Mouse (Mus musculus) liver (tissue): ENCODE measurements around the gene Nme4.
"Not testable (repeated sequence)": the region's sequence is repeated elsewhere in the genome, so short reads cannot be mapped to it uniquely, and the experiment has no call there.

ENCODE experiments used
- DNase-seq: peaks from one replicate; pipeline ENCODE4 v3.0.0-alpha.2; 2020; ENCODE audit warnings: mixed read lengths

The Nme4 gene

DNA sequence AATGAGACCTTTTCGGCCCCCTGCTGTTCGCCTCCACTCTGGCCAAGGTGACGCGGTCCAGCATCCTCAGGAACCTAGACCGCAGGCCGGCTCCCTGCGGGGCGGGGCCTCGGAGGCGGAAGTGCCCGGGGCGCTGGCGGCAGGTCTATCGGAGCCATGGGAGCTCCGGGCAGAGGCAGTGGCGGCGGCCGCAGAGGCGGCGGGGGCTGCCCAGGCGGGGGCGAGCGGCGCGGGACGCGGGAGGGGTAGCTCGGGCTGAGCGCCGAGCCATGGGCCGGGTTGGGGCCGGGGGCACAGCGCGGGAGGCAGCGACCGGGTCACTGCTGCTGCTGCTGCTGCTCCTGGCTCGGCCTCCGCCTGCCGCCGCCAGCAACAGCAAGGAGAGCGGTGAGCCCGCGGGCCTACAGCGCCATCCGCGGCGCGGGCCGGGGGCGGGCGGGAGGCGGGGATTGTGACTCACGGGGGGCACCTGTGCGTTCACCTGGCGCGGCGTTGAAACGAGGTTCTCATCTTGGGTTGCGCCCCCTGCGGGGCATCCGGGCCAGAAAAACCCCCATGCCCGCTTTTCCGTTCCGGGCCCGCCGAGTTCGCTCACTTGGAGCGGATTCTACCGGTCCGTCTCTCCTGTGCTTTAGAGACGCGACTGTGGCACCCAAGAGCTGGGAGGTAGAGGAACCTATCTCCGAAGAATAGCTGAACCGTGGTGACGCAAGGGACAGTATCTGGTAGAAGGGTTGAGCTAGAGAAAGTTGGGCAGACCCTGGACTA lies 18.0 kb upstream of the Nme4 start, which contains the start of gene Tmem8:
Tmem8 (plus strand) TSS at position 119 of the 768 bp plus-strand sequence.
- DNase-seq = peak; percentile 77

DNA sequence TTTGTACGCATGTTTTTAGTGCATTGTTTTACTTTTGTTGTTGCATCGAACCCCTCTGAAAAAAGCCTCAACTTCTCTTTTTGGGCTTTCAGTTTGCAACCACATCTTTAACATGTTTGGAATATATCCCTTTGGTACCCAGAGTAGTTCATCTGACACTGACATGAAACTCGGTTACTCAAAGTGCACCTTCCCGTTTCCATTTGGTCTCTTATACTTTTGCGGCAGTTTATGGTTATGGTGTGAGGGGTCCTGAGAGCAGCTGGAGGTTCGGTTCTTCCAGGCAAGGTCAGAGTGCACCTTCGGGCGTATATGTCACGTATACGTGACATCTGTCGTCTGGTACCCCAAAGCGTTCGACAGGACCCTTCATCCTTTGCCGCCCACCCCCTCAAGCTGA lies 17.3 kb upstream of the Nme4 start:
- no peak for DNase-seq

DNA sequence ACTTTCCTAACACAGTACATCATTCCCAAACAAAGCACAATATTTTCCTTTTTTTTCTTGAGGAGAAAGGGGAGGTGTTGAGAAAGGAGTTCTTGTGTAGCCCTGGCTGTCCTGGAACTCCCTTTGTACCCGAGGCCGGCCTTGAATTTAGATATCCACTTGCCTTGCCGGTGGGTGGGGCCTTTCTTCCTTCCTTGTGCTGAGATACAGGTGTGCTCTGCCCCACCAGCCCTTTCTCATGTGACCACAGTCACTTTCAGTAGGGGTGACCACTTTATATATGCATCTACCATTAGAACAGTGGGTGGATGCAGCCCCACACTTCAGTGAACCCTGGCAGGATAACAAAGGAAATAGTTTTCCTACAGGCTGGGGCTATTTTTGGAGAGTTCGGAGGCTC lies 16.3 kb upstream of the Nme4 start:
- DNase-seq = no peak

DNA sequence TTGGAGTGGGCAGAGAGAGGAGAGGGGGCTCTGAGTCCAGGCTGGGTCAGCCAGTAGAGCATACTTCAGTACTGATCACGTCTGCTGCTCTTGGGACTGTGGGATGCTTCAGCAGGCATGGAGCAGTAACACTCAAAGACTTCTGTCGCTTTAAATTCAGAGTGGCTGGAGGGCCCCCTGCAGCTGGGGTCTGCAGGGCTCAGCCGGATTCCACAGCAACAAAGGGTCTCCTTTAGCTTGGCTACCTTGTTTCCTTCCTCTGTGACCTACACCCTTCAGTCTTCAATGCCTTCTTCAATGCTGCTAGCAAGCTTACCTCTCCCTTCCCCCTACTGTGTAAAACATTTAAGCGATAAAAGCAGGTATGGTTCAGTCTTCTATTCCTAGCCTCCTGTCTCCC lies 15.6 kb upstream of the Nme4 start:
- no peak for DNase-seq

DNA sequence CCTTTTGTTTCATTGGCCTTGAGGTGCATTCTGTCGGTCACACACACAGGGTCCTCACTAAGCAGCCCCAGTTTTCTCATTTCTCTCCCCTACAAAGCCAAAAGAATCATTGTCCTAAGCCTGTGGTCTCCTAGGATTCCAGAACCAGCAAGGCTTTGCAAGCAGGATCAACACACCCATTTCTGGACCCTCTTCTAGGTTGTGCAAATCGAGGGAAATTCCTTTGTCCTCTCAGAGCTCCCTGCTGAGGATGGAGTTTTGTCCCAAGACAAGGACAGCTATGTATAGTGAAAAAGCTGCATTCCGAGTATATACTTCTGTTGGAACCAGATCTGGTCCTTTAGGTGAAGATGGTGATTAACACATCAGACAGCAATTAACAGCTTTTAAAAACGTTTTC lies 14.8 kb upstream of the Nme4 start:
- DNase-seq = no peak

DNA sequence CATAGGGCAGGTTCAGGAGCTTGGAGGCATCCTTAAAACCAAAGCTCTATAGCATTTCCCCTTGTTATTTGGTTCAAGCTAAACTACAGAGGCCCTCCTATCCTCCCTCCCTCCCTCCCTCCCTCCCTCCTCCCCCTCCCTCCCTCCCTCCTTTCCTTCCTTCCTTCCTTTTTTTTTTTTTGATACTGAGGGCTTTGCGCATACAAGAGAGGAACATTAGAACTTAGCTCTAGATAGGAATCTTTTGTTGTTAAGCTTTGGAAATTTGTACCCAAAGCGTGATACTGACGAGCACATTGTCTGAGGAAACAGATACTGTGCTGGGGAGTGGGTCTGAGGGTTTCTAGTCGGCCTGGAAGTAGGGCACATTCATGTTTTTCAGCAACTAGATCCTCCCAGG lies 10.2 kb upstream of the Nme4 start:
- no peak for DNase-seq

DNA sequence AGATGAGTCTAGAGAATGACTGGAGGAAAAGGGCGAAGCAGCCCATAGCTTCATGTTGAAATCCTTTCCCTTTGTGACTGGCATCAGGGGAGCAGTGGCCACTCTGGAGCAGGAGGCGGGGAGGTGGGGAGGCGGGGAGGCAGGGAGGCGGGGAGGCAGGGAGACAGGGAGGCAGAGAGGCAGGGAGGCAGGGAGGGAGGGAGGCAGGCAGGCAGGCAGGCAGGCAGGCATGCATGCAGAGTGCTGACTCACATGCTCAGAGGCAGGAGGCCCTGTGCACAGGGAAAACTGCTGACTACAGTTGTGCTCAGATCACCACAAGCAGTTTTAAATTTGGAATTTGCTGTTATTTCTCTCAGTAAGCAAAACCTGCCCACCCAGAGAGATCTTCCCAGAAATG lies 6.1 kb upstream of the Nme4 start:
- DNase-seq = peak; percentile 69

DNA sequence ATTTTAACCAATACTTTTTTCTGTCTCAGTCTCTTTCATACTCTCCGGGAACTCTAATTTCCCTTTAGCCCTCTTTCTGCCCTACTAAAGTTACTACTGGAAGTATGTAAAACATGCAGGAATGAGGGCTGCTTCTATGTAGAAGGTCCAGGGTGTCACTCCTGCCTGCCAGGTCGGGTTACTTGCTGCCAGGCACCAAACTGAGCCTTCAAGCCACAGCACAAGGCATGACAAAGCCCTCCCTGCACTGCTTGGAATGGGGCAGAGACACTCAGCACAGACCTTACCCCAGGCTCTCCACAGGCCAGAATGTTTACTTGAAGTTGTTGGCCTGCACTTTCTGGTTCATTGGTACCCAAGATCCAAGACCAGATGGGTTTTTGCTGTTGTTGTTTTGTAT lies 4.8 kb upstream of the Nme4 start:
- no peak for DNase-seq

DNA sequence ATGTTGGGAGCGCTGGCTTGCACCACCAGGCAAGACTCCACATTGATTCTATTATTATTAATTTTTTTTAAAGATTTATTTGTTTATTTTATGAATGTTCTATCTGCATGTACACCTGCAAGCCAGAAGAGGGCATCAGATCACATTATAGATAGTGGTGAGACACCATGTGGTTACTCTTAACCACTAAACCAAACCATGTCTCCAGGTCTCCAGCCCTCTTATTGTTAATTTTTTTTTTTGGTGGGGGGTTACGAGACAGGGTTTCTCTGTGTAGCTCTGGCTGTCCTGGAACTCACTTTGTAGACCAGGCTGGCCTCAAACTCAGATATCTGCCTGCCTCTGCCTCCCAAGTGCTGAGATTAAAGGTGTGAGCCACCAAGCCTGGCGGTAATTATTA lies 3.9 kb upstream of the Nme4 start:
- DNase-seq = not testable (repeated sequence)

DNA sequence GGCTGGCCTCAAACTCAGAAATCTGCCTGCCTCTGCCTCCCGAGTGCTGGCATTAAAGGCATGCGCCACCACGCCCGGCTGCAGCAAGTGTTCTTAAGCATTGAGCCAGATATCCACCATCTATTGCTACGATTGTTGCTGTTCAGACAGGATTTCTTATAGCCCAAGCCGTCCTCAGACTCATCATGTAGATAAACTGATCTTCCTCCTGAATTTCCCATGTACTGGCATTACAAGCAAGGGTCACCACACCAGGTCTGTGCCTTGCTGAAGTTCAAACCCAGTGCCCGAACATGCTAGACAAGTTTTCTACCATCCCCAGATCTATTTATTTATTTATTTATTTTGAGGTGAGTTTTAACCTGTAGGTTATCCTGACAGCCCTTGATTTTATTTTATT lies 3.1 kb upstream of the Nme4 start:
- DNase-seq = no peak

DNA sequence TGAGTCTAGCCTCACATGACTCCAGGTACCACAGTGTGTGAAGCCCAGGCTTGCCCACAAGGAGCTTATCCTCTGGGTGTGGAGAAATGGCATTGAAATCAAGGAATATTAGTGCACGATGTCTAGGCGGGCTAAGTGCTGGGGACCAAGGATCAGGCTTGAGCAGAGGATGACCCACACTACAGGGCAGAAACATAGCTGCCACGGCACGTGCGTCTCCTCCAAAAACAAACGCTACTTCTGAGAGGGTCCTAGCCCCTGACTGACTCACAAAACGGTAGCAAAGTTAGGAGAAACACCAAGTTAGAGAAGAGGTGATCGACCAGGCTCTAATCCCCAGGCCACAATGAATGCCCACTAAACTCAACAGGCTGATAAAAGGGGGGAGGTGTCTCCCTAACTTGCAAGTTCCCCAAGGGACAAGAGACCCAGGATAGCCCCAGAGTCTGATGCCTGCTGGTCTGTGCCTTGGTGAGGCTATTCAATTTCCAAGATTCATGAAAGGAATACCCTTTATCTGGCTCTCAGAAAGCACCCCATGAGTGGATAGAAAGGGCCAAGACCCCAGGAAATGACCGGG lies 781 bp downstream of the Nme4 start:
- no peak for DNase-seq

DNA sequence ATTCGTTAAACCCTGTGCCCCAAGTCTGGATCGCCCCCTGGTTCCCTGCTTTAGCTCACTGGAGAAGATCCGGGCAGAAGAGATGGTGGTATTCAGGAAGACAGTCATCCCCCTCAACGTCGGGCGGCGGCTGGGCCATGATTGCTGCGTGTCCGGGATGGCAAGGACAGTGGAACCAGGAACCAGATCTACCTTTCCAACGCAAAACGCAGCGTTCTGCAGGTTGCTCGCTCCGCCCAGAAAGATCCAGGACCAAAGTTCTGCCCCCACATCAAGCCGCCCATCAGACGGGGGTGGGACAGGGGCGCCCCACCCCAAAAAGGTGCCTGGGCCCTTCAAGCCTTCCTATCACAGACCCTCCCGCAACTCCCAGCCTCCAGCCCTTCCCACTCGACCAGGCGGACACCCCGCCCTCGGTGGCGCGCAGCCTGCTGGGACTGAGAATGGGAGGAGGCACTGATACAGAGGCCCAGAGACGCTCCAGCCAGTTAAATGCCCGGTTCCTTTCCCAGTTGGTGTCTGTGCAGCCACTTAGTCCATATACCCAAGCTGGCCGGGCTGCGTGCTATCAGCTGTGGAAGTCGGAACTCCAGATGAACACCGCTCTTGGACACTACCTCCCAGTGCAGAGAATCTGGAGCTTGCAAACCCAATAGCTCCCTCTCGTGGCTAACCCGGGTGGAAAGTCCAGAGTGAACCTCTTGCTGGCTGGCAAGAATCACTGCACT lies 5.3 kb downstream of the Nme4 start, which contains the start of gene Decr2:
Decr2 (minus strand) TSS at position 433 of the 728 bp plus-strand sequence.
- peak; percentile 87 for DNase-seq

DNA sequence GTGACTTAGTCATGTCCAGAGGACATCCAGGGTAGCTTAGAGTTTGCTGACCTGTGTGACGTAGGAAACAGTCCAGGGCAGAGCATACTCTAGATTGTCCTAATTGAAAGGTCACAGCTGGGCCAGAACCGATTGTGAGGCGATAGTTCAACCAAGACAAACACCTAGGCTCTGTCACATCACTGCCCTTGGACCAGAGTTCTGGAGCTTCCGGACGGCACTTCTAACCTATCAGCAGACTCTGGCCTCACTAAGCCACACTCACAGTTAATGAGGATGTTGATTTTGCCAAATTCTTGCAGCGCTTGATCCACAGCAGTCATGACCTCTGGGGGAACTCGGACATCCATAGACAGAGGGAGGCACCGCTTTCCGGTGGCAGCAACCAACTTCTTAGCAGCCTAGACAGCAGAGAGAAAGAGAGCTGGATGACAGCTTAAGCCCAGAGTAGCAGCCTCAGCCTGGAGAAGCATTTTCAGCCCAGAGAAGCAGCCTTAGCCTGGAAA lies 8.3 kb downstream of the Nme4 start:
- no peak for DNase-seq

DNA sequence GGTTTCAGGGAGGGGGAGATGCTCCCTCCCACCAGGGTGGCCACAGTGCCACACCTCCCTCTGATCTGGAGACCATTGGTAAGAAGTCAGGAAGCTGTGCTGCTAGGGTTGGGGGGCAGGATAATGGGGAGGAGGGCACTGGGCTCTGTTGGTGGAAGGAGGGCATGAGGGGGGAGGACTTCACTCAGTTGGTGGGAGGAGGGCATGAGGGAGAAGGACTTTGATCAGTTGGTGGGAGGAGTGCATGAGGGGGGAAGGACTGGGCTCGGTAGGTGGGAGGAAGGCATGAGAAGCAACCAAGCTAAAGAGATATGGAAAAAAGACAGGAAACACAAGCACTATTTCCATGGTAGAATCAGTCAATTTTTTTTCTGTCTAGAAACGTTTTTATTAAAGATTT lies 14.5 kb downstream of the Nme4 start:
- no peak for DNase-seq

DNA sequence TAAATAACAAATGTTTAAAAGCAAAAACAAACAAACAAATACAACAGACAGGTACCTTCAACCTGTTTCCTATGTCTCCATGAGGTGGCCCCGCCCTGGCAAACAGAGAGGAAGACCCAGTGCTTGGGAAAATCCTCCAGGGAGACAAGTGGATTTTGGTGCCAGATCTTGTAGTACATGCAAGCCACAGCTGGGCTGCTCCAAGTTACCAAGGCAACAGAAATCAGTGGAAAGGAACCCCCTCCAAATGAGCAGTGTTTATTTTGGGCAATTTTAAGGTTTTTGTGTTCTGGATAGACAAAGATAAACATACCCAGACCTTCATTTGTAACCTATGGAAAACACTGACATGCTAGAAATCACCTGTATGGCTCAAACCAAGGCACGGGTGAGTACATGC lies 16.6 kb downstream of the Nme4 start:
- no peak for DNase-seq

DNA sequence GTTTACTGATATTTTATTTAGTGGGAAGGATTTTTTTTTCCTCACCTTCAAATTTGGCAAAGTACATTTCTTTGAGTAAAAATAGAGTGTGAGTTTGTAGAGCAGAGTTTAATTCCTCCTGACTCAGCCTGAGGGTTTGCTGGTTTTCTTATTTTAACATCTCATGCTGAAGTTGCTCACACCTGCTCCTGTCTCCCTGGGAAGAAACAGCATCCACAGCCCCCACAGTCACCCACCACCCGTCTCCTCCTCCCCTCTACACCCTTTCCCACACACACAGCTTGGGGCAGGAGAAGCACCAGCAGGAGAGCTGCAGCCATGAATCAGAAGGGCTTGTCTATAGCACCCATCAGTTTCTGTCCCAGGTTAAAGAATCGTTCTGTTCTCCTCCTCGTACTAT lies 20.2 kb downstream of the Nme4 start:
- DNase-seq = no peak

DNA sequence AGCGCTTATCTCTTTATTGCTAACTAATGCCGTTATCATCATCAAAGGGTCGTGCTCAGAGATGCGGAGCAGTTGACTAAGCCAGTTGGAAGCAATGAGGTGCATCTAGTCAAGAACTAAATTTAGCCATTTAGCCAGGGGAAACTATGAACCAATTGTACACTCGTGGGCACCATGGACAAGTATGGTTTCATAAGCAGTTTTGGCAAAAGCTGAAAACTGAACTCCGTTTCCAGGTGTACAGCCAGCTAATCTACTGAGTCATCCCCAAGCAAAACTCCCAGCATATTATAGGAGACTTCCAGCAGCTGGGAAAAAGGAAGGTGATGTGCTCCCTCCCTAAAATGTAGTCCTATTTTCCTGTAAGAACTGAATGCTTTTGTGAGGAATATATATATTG lies 25.3 kb downstream of the Nme4 start:
- no peak for DNase-seq

DNA sequence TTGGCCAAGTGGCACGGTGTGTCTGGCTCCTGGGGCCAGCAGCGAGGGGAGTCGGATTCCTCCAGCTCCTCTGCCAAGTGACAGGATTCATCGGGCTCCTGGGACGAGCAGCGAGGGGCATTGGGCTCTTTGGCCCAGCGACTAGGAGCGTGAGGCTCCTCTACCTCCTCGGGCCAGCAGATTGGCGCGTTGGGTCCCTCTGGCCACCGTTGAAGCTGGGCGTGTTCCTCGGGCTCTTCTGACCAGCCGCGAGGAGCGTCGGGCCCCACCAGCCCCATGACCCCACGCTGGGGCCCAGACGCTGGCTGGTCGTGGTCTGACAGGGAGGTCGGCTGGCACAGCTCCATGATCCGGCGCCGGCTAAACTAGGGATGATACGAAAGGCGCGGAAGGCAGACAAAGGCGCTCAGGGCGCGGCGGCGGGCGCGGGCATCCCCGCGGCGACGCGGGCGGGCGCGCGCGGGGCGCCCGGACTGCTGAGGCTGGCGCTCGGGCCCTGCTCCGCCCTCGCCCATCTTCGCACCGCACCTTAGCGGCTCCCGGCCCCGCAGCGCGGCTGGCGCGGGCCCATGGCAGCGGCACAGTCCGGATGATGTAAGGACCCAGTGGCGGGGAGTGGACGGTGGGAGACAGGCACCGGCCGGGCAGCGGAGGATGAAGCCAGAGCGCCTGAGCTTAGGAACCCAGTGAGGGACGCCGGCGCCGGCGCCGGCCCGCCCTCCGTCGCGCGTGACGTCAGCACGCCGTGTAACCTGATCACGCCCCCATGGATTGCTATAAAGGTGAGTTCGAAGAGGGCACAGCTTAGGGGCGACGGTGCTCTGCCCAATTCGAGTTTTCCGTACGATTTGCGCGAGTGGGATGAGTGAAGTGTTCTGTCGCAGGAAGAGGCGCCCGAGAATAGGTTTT lies 26.3 kb downstream of the Nme4 start, which contains the start of gene Rab11fip3:
Rab11fip3 (minus strand) TSS at position 725 of the 909 bp plus-strand sequence.
- DNase-seq = peak; percentile 81

DNA sequence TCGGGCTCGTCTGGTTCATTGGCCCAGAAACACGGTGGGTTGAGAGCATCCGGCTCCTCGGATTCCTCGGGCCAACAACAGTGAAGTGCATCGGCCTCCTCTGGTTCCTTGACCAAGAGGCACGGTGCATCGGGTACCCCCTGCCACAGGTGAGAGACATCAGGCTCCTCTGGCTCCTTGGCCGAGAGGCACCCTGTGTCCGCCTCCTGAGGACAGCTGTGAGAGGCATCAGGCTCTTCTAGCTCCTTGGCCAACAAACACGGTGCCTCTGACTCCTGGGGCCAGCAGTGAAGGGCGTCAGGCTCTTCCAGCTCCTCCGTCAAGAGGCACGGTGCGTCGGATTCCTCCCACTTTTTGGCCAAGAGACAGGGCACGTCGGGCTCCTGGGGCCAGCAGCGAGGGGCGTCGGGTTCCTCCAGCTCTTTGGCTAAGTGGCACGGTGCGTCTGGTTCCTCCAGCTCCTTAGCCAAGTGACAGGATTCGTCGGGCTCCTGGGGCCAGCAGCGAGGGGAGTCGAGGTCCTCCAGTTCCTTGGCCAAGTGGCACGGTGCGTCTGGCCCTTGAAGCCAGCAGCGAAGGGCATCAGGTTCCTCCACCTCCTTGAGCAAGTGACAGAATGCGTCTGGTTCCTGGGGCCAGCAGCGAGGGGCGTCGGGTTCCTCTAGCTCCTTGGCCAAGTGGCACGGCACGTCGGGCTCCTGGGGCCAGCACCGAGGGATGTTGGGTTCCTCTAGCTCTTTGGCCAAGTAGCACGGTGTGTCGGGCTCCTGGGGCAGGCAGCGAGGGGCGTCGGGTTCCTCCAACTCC lies 27.2 kb downstream of the Nme4 start:
- DNase-seq = no peak

DNA sequence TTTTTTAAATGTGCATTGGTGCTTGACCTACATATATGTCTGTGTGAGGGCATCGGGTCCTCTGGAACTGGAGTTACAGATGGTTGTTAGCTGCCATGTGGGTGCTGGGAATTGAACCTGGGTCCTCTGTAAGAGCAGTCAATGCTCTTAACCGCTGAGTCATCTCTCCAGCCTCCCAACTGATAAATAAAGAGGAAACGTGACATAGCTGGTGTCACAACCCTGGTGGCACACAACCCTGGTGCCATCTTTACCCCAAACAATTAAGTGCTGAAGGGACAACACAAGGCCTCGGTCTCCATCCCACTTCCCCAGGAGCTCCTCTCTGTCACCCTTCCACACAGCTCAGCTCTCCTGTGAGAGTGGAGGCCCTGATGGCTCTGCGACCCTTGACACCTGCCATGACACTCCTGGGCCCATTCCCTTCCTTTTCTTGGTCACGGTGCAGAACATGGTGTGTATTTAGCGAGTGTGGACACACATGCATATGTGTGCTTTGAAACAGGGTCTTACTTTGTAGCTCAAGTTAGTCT lies 28.8 kb downstream of the Nme4 start:
- DNase-seq = no peak

DNA sequence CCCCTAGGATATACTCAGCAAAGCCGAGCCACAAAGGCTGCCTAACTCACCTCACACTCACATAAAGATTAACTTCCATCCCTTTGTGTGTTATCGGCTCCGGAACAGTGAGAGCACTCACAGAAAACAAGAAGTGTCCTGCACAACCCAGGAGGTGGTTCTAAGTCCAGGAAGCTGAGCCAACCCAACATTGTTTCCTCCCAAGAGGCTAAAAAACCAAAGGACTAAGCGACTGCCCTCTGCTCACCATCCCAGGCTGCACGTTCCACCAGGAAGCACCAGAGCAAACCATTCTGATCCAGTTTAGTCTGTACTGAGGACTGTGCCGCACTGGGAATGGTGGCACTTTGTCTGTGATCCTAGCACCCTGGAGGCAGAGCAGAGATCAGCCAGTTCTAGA lies 30.5 kb downstream of the Nme4 start:
- DNase-seq = no peak
